Mouse (Mus musculus): ENCODE data around the gene Myadm. TPM values are rescaled to one million over a fixed set of nuclear protein-coding genes. Genes with fewer than 3 reads are reported as not detected.

Myadm gene
- 46.9 TPM for polyA plus RNA-seq (2015; fragmentation: Illumina TruSeq; extraction: RNeasy Lipid Tissue Mini Kit (QIAGEN cat#74804); ENCODE audit: low read depth, low replicate concordance)

GRCm38 (mm10) chr7:3288976-3289970 lies at the start of gene Myadm, which contains the start of gene Prkcg:
Myadm (plus strand) TSS chr7:3289080.
Prkcg (plus strand) TSS chr7:3289179.

GRCm38 (mm10) chr7:3332619-3333521 lies 44.0 kb downstream of the Myadm start, which contains the start of gene Cacng7:
Cacng7 (plus strand) TSS chr7:3332955.

Other genes starting within 250 kb of the Myadm start
- not detected for gene AU018091, start 119.9 kb upstream of the Myadm start, polyA plus RNA-seq (2015; fragmentation: Illumina TruSeq; extraction: RNeasy Lipid Tissue Mini Kit (QIAGEN cat#74804); ENCODE audit: low read depth, low replicate concordance)
- not detected for gene Nlrp12, start 39.3 kb upstream of the Myadm start, polyA plus RNA-seq (2015; fragmentation: Illumina TruSeq; extraction: RNeasy Lipid Tissue Mini Kit (QIAGEN cat#74804); ENCODE audit: low read depth, low replicate concordance)
- gene Prkcg, start 99 bp downstream of the Myadm start, polyA plus RNA-seq (2015; fragmentation: Illumina TruSeq; extraction: RNeasy Lipid Tissue Mini Kit (QIAGEN cat#74804); ENCODE audit: low read depth, low replicate concordance), result 162 TPM
- 160 TPM for gene Cacng7, start 43.9 kb downstream of the Myadm start, polyA plus RNA-seq (2015; fragmentation: Illumina TruSeq; extraction: RNeasy Lipid Tissue Mini Kit (QIAGEN cat#74804); ENCODE audit: low read depth, low replicate concordance)
- gene Cacng8, start 101.6 kb downstream of the Myadm start, polyA plus RNA-seq (2015; fragmentation: Illumina TruSeq; extraction: RNeasy Lipid Tissue Mini Kit (QIAGEN cat#74804); ENCODE audit: low read depth, low replicate concordance), result 46.1 TPM
- gene Cacng6, start 135.1 kb downstream of the Myadm start, polyA plus RNA-seq (2015; fragmentation: Illumina TruSeq; extraction: RNeasy Lipid Tissue Mini Kit (QIAGEN cat#74804); ENCODE audit: low read depth, low replicate concordance), result 1.2 TPM
- not detected for gene Tarm1, start 213.5 kb downstream of the Myadm start, polyA plus RNA-seq (2015; fragmentation: Illumina TruSeq; extraction: RNeasy Lipid Tissue Mini Kit (QIAGEN cat#74804); ENCODE audit: low read depth, low replicate concordance)

All from brain, adult 10 weeks (tissue).